Mouse (Mus musculus) MEL (cell line): Measurements from ENCODE around the gene Gm49393. TPM values are rescaled to one million over a fixed set of nuclear protein-coding genes. Genes with fewer than 3 reads are reported as not detected.
"Not testable (repeated sequence)": the region's sequence is repeated elsewhere in the genome, so short reads cannot be mapped to it uniquely, and the experiment has no call there.

Source experiments
- DNase-seq: peaks from one replicate; pipeline ENCODE4 v3.0.0; 2011; ENCODE audit warnings: low read depth, low spot score
- H3K27ac ChIP-seq: 2 replicates; pipeline ENCODE4 v1.5.1; 2012; ENCODE audit warnings: low read depth, mild to moderate bottlenecking, control low read depth, low read length, moderate library complexity; ENCODE audit not compliant: control insufficient read depth
- H3K27me3 ChIP-seq, 2 experiments: fragments of 150-350 bp in 1 of 2; sonication (generic) in 1 of 2; 2 replicates each; pipeline ENCODE4 v1.6.1; 2012; ENCODE audit warnings: low read length in 2 of 2, mild to moderate bottlenecking in 2 of 2, improper control_type of control experiment in 1 of 2, moderate library complexity in 1 of 2; ENCODE audit not compliant: insufficient read depth in 2 of 2, control insufficient read depth in 1 of 2
- H3K36me3 ChIP-seq, 2 experiments: 2 replicates each; pipeline ENCODE4 v1.6.1; 2012 to 2014; ENCODE audit warnings: low read length in 2 of 2, improper control_type of control experiment in 1 of 2, inconsistent platforms in 1 of 2, mild to moderate bottlenecking in 1 of 2; ENCODE audit not compliant: insufficient read depth in 2 of 2, control insufficient read depth in 1 of 2
- H3K4me1 ChIP-seq, 2 experiments: fragments of 150-350 bp in 1 of 2; sonication (generic) in 1 of 2; 2 replicates each; pipeline ENCODE4 v1.6.1; 2012; ENCODE audit warnings: low read length in 2 of 2, improper control_type of control experiment in 1 of 2, mild to moderate bottlenecking in 1 of 2; ENCODE audit not compliant: insufficient read depth in 2 of 2, control insufficient read depth in 1 of 2
- H3K4me3 ChIP-seq, 2 experiments: fragments of 150-350 bp in 1 of 2; sonication (generic) in 1 of 2; 2 replicates each; pipeline ENCODE4 v1.5.1; 2012; ENCODE audit warnings: low read depth in 2 of 2, low read length in 2 of 2, mild to moderate bottlenecking in 2 of 2, moderate library complexity in 2 of 2, control low read depth in 1 of 2, improper control_type of control experiment in 1 of 2; ENCODE audit not compliant: control insufficient read depth in 1 of 2, insufficient read depth in 1 of 2
- H3K79me2 ChIP-seq: 2 replicates; pipeline ENCODE4 v1.6.1; 2012; ENCODE audit warnings: mild to moderate bottlenecking, low read length, moderate library complexity; ENCODE audit not compliant: control insufficient read depth, poor library complexity, insufficient read depth
- H3K9ac ChIP-seq: 2 replicates; pipeline ENCODE4 v1.6.1; 2012; ENCODE audit warnings: low read depth, mild to moderate bottlenecking, control low read depth, low read length, moderate library complexity; ENCODE audit not compliant: control insufficient read depth, poor library complexity, severe bottlenecking
- H3K9me3 ChIP-seq: fragments of 150-350 bp; sonication (generic); replicated peaks from 2 replicates; pipeline ENCODE4 v1.6.1; 2012; ENCODE audit warnings: mild to moderate bottlenecking, low read length, improper control_type of control experiment, moderate library complexity; ENCODE audit not compliant: insufficient read depth
- EP300 ChIP-seq, 2 experiments: IDR thresholded peaks; 2 replicates each; pipeline ENCODE4 v1.6.1; 2011; ENCODE audit warnings: improper control_type of control experiment in 2 of 2, low read length in 2 of 2, low read depth in 1 of 2, mild to moderate bottlenecking in 1 of 2
- ETS1 ChIP-seq: IDR thresholded peaks from 2 replicates; pipeline ENCODE4 v1.6.1; 2012; ENCODE audit warnings: low read depth, mild to moderate bottlenecking, inconsistent platforms, low read length, improper control_type of control experiment, moderate library complexity
- GATA1 ChIP-seq: IDR thresholded peaks from 2 replicates; pipeline ENCODE4 v1.6.1; 2011; ENCODE audit warnings: low read depth, low read length, improper control_type of control experiment
- JUND ChIP-seq: IDR thresholded peaks from 2 replicates; pipeline ENCODE4 v1.6.1; 2011; ENCODE audit warnings: low read depth, mild to moderate bottlenecking, improper control_type of control experiment, low read length
- MAX ChIP-seq: IDR thresholded peaks from 2 replicates; pipeline ENCODE4 v1.6.1; 2011; ENCODE audit warnings: low read length, improper control_type of control experiment
- NRF1 ChIP-seq: IDR thresholded peaks from 2 replicates; pipeline ENCODE4 v1.6.1; 2014; ENCODE audit warnings: low read depth, mild to moderate bottlenecking, inconsistent platforms, low read length, improper control_type of control experiment, moderate library complexity; ENCODE audit not compliant: poor library complexity, insufficient read depth, severe bottlenecking
- RCOR1 ChIP-seq: IDR thresholded peaks from 2 replicates; pipeline ENCODE4 v1.6.1; 2012; ENCODE audit warnings: low read depth, mild to moderate bottlenecking, inconsistent platforms, low read length, improper control_type of control experiment
- SMC3 ChIP-seq: IDR thresholded peaks from 2 replicates; pipeline ENCODE4 v1.6.1; 2011; ENCODE audit warnings: low read depth, low read length, improper control_type of control experiment
- TAL1 ChIP-seq: IDR thresholded peaks from 2 replicates; pipeline ENCODE4 v1.6.1; 2012; ENCODE audit warnings: mild to moderate bottlenecking, inconsistent platforms, low read length, moderate library complexity, mixed read lengths
- TCF12 ChIP-seq: IDR thresholded peaks from 2 replicates; pipeline ENCODE4 v1.6.1; 2014; ENCODE audit warnings: low read depth, mild to moderate bottlenecking, inconsistent platforms, low read length, improper control_type of control experiment, moderate library complexity
- ZC3H11A ChIP-seq: IDR thresholded peaks from 2 replicates; pipeline ENCODE4 v1.6.1; 2012; ENCODE audit warnings: low read depth, mild to moderate bottlenecking, inconsistent platforms, low read length, improper control_type of control experiment
- ZNF384 ChIP-seq: IDR thresholded peaks from 2 replicates; pipeline ENCODE4 v1.6.1; 2012; ENCODE audit warnings: low read depth, mild to moderate bottlenecking, inconsistent platforms, low read length, improper control_type of control experiment
- polyA plus RNA-seq, 2 experiments: library from polyadenylated mRNA; stranded (reverse) in 1 of 2; unstranded in 1 of 2; fragments of >175 nt in 1 of 2; fragments of >200 nt in 1 of 2; gene quantifications; 2 replicates each; pipeline versions ENCODE4 v1.2.1 to v1.2.4; 2012; ENCODE audit warnings: low replicate concordance in 2 of 2, low read depth in 1 of 2; ENCODE audit not compliant: insufficient read length in 2 of 2, insufficient read depth in 1 of 2, missing spikeins in 1 of 2
- total RNA-seq: library from RNA; depleted of rRNA; stranded (reverse); fragments of 300-350 nt; gene quantifications from 2 replicates; pipeline ENCODE4 v1.2.3, GENCODE M21; 2012

The Gm49393 gene
- total and polyA plus RNA-seq, 3 experiments, result not detected

GRCm38 (mm10) chr13:60936500-60936901 is 1.1 kb upstream of the Gm49393 start, which contains the start of the genes Gm49391 and Ctla2a:
Gene Gm49391, minus strand, starts transcription at chr13:60936571.
Gene Ctla2a, minus strand, starts transcription at chr13:60936625.
- peak; percentile 81 for DNase-seq
- peak; percentile 64 to 75 for TF ChIP-seq EP300 (IDR thresholded peaks at IDR 0.05; ENCODE audit: low read depth in 1 of 2, low read length in 2 of 2)
- TF ChIP-seq TAL1, result peak; percentile 79
- TF ChIP-seq ETS1, result peak; percentile 63; the same call in 1 of the 2 replicates
- no peak for TF ChIP-seq ZC3H11A
- peak; percentile 68 for TF ChIP-seq GATA1
- no peak for TF ChIP-seq NRF1
- TF ChIP-seq SMC3, result no peak
- no peak for TF ChIP-seq MAX
- 0 out of 2 replicates have a peak, but pooled peaks have one; percentile 24 for TF ChIP-seq RCOR1
- TF ChIP-seq ZNF384, result no peak
- 0 out of 2 replicates have a peak, but pooled peaks have one; percentile 29 for TF ChIP-seq TCF12
- no peaks in the 10 kb centered on the region for H3K9me3 ChIP-seq
- H3K79me2 ChIP-seq, result no peaks in the 10 kb centered on the region
- H3K4me3 ChIP-seq, result no peak within 1 kb of the TSS
- no peaks in the 10 kb centered on the region for H3K27me3 ChIP-seq
- H3K9ac ChIP-seq, result no peak within 1 kb of the TSS
- H3K4me1 ChIP-seq, result no peaks in the 10 kb centered on the region
- no peaks in the 10 kb centered on the region for H3K36me3 ChIP-seq
- no peak within 1 kb of the TSS; the same call in 1 of the 2 replicates for H3K27ac ChIP-seq

GRCm38 (mm10) chr13:60904780-60905179 is 30.6 kb downstream of the Gm49393 start, which contains the start of gene Tpbpb:
Gene Tpbpb, minus strand, starts transcription at chr13:60904880.
- H3K4me3 ChIP-seq, H3K36me3 ChIP-seq, H3K27ac ChIP-seq, H3K9ac ChIP-seq, H3K27me3 ChIP-seq, H3K9me3 ChIP-seq, H3K4me1 ChIP-seq, DNase-seq, H3K79me2 ChIP-seq: not testable (repeated sequence)

- H3K79me2 ChIP-seq, result no peaks in the 10 kb centered on the region
- TF ChIP-seq MAX (no peak), JUND (no peak), RCOR1 (no peak)
- no peak within 1 kb of the TSS for H3K27ac ChIP-seq
- H3K9me3 ChIP-seq, result no peaks in the 10 kb centered on the region
- no peaks in the 10 kb centered on the region; a peak in 1 of 4 replicates for H3K27me3 ChIP-seq
- no peak for DNase-seq
- H3K4me1 ChIP-seq, result no peaks in the 10 kb centered on the region
- no peak within 1 kb of the TSS for H3K9ac ChIP-seq
- H3K36me3 ChIP-seq, result no peaks in the 10 kb centered on the region
- H3K4me3 ChIP-seq, result no peak within 1 kb of the TSS
Observed at GRCm38 (mm10) chr13:60897328-60897727, 38.1 kb downstream of the Gm49393 start, which contains the start of gene Ctla2b. Gene Ctla2b, minus strand, starts transcription at chr13:60897447.

- not testable (repeated sequence) for H3K4me1 ChIP-seq, DNase-seq, H3K9ac ChIP-seq, H3K9me3 ChIP-seq, H3K79me2 ChIP-seq, H3K36me3 ChIP-seq, H3K27me3 ChIP-seq, H3K27ac ChIP-seq, H3K4me3 ChIP-seq
Observed at GRCm38 (mm10) chr13:60896794-60897193, 38.6 kb downstream of the Gm49393 start, which contains the start of gene Gm49392. Gene Gm49392, minus strand, starts transcription at chr13:60896894.
